Mouse (Mus musculus) large intestine, adult 2 months (tissue): Measurements from ENCODE around the gene Dok3. TPM values are rescaled to one million over a fixed set of nuclear protein-coding genes. Genes with fewer than 3 reads are reported as not detected.

ENCODE experiments used
- DNase-seq: peaks from one replicate; pipeline ENCODE4 v3.0.0-alpha.2; 2012; ENCODE audit warnings: low read depth, low spot score
- WGBS: fragments of 180-500 bp; shearing (Covaris S2); methylation state at CpG from one replicate; pipeline ENCODE4 v1.1.7; 2018; 5-methylcytosine and 5-hydroxymethylcytosine counted together
- polyA plus RNA-seq: library from polyadenylated mRNA; depleted of rRNA; stranded (reverse); fragments of >200 nt; gene quantifications from 2 replicates; pipeline ENCODE4 v1.2.3, GENCODE M21; 2012

Dok3 gene
- polyA plus RNA-seq, 1 experiment = 20.3 TPM

GRCm38 (mm10) chr13:55511492-55511861 lies 17.6 kb downstream of the Dok3 start:
- DNase-seq = no peak
- WGBS = 44% methylated on average over 5 of the region's 5 CpGs

- 45% methylated on average over 6 of the region's 6 CpGs for WGBS
- DNase-seq = no peak
Observed at GRCm38 (mm10) chr13:55510668-55511491, 18.2 kb downstream of the Dok3 start.

GRCm38 (mm10) chr13:55510332-55510667 lies 18.8 kb downstream of the Dok3 start:
- 54% methylated on average over 3 of the region's 3 CpGs for WGBS
- no peak for DNase-seq

GRCm38 (mm10) chr13:55508531-55508930 lies 20.6 kb downstream of the Dok3 start:
- WGBS = 94% methylated on average over 10 of the region's 10 CpGs
- no peak for DNase-seq

- WGBS = 77% methylated on average over 11 of the region's 11 CpGs
- no peak for DNase-seq
Observed at GRCm38 (mm10) chr13:55507877-55508276, 21.2 kb downstream of the Dok3 start.

GRCm38 (mm10) chr13:55506697-55507096 lies 22.4 kb downstream of the Dok3 start:
- DNase-seq = no peak
- 81% methylated on average over 10 of the region's 10 CpGs for WGBS

GRCm38 (mm10) chr13:55505810-55506209 lies 23.3 kb downstream of the Dok3 start:
- WGBS = 86% methylated on average over 9 of the region's 9 CpGs
- DNase-seq = no peak

- no peak for DNase-seq
- WGBS = 84% methylated on average over 5 of the region's 5 CpGs
Observed at GRCm38 (mm10) chr13:55504390-55504789, 24.7 kb downstream of the Dok3 start.

- DNase-seq = no peak
- 75% methylated on average over 8 of the region's 8 CpGs for WGBS
Observed at GRCm38 (mm10) chr13:55502405-55502804, 26.7 kb downstream of the Dok3 start.

- WGBS = 72% methylated on average over 10 of the region's 10 CpGs
- no peak for DNase-seq
Observed at GRCm38 (mm10) chr13:55500575-55500974, 28.5 kb downstream of the Dok3 start.

- 63% methylated on average over 11 of the region's 11 CpGs for WGBS
- no peak for DNase-seq
Observed at GRCm38 (mm10) chr13:55498906-55499305, 30.2 kb downstream of the Dok3 start.

GRCm38 (mm10) chr13:55496661-55497060 lies 32.4 kb downstream of the Dok3 start:
- DNase-seq = no peak
- 20% methylated on average over 6 of the region's 6 CpGs for WGBS

- 43% methylated on average over 4 of the region's 4 CpGs for WGBS
Observed at GRCm38 (mm10) chr13:55495702-55496101, 33.4 kb downstream of the Dok3 start.

GRCm38 (mm10) chr13:55494883-55495621 lies 34.0 kb downstream of the Dok3 start:
- WGBS = 10% methylated on average over 18 of the region's 18 CpGs
- DNase-seq = no peak

More at GRCm38 (mm10) chr13:55495702-55496101, 33.4 kb downstream of the Dok3 start:
- no peak for DNase-seq

- WGBS = 43% methylated on average over 2 of the region's 2 CpGs
- no peak for DNase-seq
Observed at GRCm38 (mm10) chr13:55494257-55494656, 34.8 kb downstream of the Dok3 start.

GRCm38 (mm10) chr13:55487578-55488498 lies 41.3 kb downstream of the Dok3 start, which contains the start of gene Dbn1:
Dbn1 (minus strand) TSS chr13:55488111.
- WGBS = 2% methylated on average over 69 of the region's 83 CpGs
- no peak for DNase-seq

- no peak for DNase-seq
- WGBS = 3% methylated on average over 29 of the region's 29 CpGs
Observed at GRCm38 (mm10) chr13:55486916-55487577, 42.0 kb downstream of the Dok3 start.

- 47% methylated on average over 14 of the region's 14 CpGs for WGBS
- no peak for DNase-seq
Observed at GRCm38 (mm10) chr13:55486029-55486794, 42.9 kb downstream of the Dok3 start.
